Mouse (Mus musculus) A20 (cell line): ENCODE results near the gene Slc7a15.
"Not testable (repeated sequence)": the region's sequence is repeated elsewhere in the genome, so short reads cannot be mapped to it uniquely, and the experiment has no call there.

Experiments
- DNase-seq: peaks from one replicate; pipeline ENCODE4 v3.0.0-alpha.2; 2011; ENCODE audit warnings: low read depth, low spot score

Slc7a15 gene

GRCm38 (mm10) chr12:8598966-8599365 lies at the start of gene Slc7a15:
Slc7a15 (minus strand) TSS chr12:8599066.
- not testable (repeated sequence) for DNase-seq

GRCm38 (mm10) chr12:8648211-8648610 lies 49.3 kb upstream of the Slc7a15 start:
- DNase-seq: not testable (repeated sequence)

- no peak for DNase-seq
Observed at GRCm38 (mm10) chr12:8641425-8641735, 42.5 kb upstream of the Slc7a15 start.

GRCm38 (mm10) chr12:8640711-8641424 lies 42.0 kb upstream of the Slc7a15 start:
- peak; percentile 98 for DNase-seq

GRCm38 (mm10) chr12:8640186-8640585 lies 41.3 kb upstream of the Slc7a15 start:
- not testable (repeated sequence) for DNase-seq

- DNase-seq: peak; percentile 94
Observed at GRCm38 (mm10) chr12:8638411-8639087, 39.7 kb upstream of the Slc7a15 start.

- peak; percentile 58 for DNase-seq
Observed at GRCm38 (mm10) chr12:8636945-8637344, 38.1 kb upstream of the Slc7a15 start.

GRCm38 (mm10) chr12:8635546-8635945 lies 36.7 kb upstream of the Slc7a15 start:
- peak; percentile 69 for DNase-seq

- peak; percentile 18 for DNase-seq
Observed at GRCm38 (mm10) chr12:8634306-8634705, 35.4 kb upstream of the Slc7a15 start.

GRCm38 (mm10) chr12:8632737-8633365 lies 34.0 kb upstream of the Slc7a15 start:
- peak; percentile 42 for DNase-seq

- DNase-seq: peak; percentile 36
Observed at GRCm38 (mm10) chr12:8631691-8632090, 32.8 kb upstream of the Slc7a15 start.

GRCm38 (mm10) chr12:8629537-8629936 lies 30.7 kb upstream of the Slc7a15 start:
- no peak for DNase-seq

- DNase-seq: no peak
Observed at GRCm38 (mm10) chr12:8620678-8621018, 21.8 kb upstream of the Slc7a15 start.

- peak; percentile 14 for DNase-seq
Observed at GRCm38 (mm10) chr12:8619827-8620677, 21.2 kb upstream of the Slc7a15 start.

- DNase-seq: peak; percentile 13
Observed at GRCm38 (mm10) chr12:8618271-8618670, 19.4 kb upstream of the Slc7a15 start.

GRCm38 (mm10) chr12:8609070-8609469 lies 10.2 kb upstream of the Slc7a15 start:
- no peak for DNase-seq

GRCm38 (mm10) chr12:8595611-8596010 lies 3.3 kb downstream of the Slc7a15 start:
- DNase-seq: no peak

GRCm38 (mm10) chr12:8591326-8591725 lies 7.5 kb downstream of the Slc7a15 start:
- not testable (repeated sequence) for DNase-seq

GRCm38 (mm10) chr12:8573405-8573804 lies 25.5 kb downstream of the Slc7a15 start:
- no peak for DNase-seq

- peak; percentile 75 for DNase-seq
Observed at GRCm38 (mm10) chr12:8571903-8572341, 26.9 kb downstream of the Slc7a15 start.

GRCm38 (mm10) chr12:8571287-8571902 lies 27.5 kb downstream of the Slc7a15 start:
- DNase-seq: not testable (repeated sequence)
